Mouse (Mus musculus): ENCODE measurements at regions not wholly inside any gene's neighbourhood (a gene's known extent, or its start where the extent isn't known, plus 50 kb on each side); places are given as distances from the start of the nearest gene placed in this dataset.
"Not testable (repeated sequence)": the region's sequence is repeated elsewhere in the genome, so short reads cannot be mapped to it uniquely, and the experiment has no call there.

DNA sequence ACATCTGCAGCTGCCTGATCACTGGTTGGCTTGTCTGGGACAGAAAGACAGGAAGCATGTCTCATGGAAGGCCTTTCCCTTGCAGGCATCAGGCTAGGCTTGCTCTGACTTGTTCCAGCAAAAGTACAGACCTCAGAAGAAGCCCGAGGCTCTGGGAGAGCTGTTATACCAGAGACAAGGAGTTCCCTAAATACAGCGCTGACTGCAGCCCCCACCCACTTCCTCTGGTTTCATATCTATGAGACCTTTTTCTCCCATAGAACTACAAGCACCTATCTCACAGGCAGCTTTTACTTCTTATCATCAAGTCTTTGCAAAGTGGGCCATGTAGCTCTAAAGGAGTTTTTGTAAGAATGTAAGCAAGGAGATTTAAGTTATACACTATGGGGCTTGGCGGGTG is 312.2 kb upstream of the Vmn1r3 start:
- not testable (repeated sequence) for DNase-seq

DNA sequence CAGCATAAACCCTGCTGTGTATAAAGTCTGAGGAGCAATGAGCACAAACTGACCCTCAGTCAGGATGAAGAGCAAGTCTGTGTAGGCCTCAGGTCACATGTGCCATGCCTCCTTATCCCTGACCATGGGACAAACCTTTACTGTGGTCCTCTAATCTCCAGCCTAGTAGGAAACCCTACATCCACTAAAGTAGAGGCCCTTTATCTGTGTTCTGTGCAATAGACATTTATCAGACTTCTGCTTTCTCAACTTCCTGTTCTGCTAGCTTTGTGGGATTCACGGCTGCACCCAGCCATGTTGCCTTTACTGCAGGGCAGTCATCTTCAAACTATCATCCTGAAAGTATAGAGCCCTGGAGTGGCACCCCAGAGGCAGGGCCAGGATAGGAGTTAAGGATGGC is 310.8 kb upstream of the Vmn1r3 start:
- not testable (repeated sequence) for DNase-seq

DNA sequence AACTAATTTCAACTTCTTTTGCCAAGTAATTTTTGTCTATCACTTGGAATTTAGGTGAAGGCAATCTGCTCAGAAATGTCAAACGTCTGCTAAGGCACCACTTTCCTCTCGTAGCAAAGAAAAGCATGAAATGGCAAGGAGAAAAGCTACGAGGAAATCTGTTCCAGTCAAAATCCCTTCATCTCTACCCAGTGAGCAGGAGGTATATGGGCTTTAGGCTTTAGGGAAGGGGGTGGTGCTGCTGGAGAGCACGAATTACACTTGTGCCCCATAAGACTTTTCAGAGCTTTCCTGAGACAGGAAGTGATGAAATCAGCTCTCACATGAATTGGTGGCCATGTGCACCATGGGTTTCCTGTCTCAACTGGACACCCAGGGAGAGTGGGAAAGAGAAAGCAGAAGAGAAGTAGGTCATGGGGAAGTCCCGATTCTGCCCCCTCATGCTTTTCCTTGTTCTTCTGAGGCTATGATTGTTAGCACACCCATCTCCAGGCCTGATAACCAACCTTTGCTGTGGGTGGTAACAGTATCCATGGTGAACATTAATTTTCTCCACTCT is 309.0 kb upstream of the Vmn1r3 start:
- not testable (repeated sequence) for DNase-seq

DNA sequence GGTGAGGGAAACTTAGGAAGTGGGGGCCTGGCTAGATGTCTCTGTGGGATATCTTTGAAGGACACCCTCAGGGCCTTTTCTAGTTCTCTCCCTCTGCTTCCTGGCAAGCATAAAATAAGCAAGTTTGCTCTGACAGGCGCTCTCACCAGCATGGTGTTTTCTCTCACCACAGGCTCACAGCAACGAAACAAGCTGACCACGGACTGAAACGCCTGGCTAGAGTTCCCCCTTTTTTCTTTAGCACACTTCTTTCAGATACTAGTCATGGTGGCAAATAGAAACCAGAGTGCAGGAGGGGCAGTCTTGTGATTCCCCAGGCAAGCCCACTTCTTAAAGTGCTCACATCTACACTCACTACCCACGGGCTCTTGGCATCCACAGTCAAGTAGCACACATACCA is 305.7 kb upstream of the Vmn1r3 start:
- DNase-seq, result not testable (repeated sequence)

DNA sequence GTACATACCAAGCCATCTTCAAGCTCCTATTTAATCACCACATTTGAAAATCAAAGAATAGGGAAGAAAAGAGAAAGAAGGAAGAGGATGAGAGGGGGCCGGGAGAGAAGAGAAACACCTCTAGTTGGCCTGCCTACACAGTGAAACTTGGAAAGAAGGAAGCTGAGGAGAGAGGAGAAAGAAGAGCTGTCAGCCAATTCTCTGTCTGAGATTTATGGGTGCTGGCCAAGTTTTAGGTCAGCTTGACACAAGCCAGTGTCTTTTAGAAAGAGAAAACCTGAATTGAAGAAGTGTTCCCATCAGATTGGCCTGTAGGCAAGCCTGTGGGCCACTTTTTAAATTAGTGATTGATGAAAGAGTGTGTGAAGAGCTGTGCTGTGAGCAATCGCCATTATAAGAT is 296.9 kb upstream of the Vmn1r3 start:
- no peak for DNase-seq

DNA sequence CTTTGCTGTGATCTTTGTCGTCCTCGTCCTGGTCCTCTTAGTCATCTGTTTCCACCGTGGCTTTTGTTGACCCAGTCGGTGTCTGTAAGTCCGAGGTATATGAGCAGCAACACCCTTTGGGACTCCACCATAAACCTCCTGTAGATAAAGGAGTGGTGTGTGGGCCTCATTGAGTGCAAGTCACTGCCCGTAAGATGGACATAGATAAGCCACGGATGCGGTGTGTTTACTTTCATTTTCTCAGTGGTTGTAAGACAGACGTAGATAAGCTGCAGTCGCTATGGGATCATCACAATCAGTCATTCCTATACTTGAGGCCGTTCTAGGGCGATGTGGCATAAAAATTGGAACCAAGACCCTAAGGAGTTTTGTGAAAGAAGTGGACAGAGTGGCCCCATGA is 271.6 kb upstream of the Vmn1r3 start:
- DNase-seq, result no peak

DNA sequence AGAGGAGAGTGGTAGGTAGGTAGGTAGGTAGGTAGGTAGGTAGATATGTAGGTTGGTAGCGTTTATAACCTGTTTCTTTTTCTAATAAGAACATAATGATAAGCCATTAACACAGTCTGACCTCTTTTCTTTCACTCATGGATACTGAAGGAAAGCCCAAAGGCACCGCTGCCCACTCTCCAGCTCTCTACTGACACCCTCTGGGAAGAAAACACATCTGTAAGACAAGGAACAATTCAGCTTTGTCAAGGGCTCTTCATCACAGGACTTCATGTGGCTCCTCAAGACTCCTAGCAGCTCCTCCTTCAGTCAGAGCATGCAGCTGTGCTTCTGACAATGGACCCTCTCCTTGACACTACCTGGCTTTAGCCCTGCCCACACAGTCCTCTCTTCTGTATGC is 252.2 kb upstream of the Vmn1r3 start:
- not testable (repeated sequence) for DNase-seq

DNA sequence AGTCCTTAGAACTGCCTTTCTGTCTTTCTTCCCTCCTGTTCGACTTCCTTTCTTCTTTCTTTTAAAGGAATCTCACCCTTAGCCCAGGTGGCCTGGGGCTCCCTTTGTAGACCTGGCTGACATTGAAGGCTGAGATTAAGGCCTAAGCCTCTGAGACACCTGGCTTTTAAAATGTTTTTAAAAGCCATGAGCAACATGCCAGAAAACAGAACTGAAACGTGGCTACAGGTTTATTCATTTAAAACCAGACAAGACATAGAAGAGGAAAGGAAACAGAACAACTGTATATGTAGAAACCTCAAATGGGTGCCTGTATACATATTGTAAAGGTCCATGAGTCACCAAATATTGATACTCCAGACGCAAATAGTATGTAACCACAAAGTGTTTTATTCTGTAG is 242.8 kb upstream of the Vmn1r3 start:
- DNase-seq, result no peak

DNA sequence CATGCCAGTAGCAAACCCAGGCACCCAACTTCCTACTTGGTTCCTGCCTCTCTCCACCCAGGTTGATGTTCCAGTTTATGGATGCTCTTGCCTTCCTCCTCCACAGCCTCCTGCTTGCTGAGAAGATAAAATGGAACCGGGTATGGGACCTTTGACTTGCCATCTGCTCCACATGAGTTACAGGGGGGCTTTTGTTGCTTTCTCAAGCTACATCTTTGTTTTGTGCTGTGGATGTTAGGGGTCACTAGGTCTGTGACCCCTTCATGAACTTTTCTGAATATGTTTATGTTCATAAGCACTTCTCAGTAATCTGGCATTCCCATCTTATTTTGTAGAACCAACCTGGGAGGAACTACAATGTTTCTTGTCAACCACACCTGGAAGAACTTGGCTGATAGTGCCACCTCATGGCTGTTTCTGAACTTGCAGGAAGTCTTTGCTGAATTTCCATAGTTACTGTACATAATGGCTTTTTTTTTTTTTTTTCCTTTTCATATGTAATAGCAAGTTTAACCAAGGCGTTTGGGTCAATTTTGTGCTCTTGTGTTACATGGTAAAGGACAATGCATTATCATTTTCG is 234.9 kb upstream of the Vmn1r3 start:
- peak; percentile 7 to 13 for DNase-seq

DNA sequence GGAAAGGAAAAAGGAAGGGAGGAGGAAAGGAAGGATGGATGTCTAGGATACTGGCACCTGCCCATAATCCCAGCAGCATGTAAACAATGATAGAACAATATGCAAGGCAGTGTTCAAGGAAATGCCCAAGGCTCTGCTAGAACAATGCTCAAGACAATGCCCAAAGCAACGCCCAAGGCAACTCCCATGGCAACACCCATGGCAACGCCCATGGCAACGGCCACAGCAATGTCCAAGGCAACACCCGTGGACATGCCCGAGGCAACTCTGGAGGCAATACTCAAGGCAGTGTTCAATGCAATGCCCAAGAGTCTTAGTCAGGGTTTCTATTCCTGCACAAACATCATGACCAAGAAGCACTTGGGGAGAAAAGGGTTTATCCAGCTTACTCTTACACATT is 231.5 kb upstream of the Vmn1r3 start:
- DNase-seq, result no peak

DNA sequence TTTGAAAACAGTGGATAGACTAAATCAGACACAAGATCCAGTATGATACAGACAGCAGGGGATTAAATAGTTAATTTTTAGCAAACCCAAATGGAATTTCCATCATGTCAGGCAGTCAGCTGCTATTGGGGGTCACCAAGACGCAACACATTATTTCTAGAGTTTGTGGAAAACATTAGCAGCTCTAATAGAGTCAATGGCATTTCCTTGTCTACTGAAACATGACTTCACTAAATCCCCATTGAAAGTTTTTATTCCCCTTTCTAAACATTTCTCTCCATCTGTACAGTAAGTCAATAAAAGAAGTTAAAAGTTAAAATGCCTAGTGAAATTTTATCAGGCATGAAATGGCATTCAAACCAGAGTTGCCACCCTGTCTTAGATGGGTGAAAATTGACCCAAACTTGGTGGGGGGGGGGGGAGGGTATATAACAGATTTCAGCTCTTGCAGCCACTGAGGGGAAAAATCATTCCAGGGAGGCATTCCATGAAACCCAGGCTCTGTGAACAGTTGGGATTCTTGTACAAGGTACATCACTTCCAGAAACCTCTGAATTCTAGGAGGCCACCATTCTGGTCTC is 229.4 kb upstream of the Vmn1r3 start:
- DNase-seq, result not testable (repeated sequence)

DNA sequence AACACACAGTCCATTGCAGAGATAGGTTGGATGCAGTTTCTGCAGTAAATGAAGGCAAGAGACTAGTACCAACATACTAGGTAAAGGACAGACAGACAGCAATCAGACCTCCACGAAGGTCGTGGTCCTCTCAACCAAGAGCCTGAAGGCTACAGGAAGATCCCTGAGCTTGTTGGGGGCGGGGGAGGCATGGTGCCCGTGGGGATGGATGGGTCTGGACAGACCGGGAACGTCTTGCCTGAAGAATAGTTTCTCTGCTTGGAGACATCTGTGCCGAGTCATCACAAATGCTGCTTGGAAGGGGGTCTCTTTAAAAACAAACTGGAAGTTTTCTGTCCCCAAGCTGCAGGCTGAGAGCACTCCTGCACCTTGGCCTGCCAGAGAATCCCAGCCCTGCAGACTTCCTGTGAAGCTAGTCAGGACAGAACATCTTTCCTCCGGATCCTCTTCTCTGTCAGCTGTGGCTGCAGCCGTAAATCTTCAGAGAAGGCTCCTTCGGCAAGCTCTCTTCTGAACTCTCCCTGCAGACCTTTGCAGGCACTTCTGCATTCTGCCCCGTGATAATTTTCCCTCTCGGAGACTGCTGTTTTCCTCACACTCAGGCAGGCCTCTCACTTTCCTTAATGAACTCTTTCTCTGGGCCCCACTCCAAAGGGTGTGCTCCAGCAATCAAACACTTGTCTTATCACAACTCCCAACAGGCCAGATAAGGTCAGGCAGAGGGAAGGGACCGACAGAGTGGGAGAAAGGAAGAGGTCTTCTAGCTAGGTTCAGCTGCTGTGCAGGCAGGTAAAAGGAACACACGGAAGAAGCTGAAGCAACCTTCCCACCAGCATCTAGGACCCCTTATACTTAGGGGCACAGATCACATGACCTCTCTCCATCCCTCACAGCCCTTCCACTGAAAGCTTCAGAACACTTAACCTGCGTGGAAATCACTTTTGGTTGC is 228.6 kb upstream of the Vmn1r3 start:
- no peak for DNase-seq

DNA sequence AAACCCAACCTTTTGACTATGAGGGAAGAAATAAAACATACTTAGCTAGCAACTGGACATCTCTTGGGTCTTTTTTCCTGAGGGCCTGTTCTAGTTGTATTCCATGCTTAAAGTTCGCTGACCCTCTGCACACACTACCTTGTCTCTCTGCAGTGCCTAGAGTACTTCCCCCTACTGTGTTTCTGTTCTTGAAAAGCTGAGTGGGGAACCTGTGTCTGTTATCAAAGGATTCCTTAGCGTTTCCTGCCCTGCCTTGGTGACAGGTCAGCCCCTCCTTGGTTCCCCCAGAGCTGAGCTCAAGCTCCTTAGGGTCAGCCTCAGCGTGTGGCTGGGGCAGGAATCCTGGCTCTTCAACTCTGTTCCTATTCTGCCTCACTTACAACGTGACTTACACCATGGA is 227.2 kb upstream of the Vmn1r3 start:
- not testable (repeated sequence) for DNase-seq

DNA sequence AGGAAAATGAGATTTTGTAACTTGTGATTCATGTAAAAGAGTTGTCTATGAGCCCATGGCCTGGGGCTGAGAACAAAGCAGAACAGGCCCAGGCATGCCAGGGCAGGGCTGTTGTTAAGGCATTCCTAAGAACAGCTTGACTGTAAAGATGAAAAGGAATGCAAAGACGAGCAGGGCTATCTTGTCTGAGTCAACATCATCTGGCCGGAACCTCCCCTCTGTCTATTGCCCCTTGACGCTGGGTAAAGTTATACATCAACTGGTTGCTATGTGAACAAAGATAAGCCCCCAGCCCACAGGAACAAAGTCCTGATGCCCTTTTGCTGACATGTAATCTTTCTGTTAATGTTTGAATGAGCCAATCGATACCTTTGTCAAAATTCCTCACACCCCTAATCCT is 217.7 kb upstream of the Vmn1r3 start:
- DNase-seq, result not testable (repeated sequence)

DNA sequence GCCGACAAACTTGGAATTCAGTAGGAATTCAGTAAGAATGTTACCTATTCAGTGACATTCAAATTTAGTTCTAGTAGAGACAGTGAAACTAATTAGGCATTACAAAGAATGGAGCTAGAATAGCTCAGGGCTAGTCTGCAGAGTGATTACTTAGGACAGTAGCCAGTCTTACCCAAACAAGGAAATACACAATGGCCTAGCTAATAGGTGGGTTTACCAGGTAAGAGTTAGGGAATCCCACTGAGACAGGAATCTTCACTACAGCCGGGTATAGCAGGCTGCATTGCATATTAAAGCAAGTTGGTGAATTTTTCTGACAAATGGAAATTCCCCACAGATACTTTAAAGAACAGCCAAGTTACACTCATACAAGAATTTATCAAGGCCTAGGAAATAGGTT is 216.6 kb upstream of the Vmn1r3 start:
- DNase-seq, result not testable (repeated sequence)

DNA sequence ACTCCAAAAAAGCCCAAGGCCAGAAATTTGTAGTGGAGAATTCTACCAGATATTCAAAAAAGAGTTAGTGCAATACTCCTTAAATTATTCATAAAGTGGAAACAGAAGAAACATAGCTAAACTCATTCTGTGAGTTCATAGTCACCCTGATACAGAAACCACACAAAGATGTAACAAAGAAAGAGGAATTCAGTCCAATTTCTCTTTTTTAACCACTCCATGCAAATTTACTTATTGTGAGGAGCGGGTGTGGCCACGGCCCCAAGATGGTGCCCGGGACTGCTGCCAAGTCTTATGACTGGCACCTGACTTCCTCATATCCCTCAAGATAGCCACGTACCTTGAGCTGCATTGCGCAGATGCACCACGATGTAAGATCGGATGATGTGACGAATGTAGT is 206.4 kb upstream of the Vmn1r3 start:
- not testable (repeated sequence) for DNase-seq

DNA sequence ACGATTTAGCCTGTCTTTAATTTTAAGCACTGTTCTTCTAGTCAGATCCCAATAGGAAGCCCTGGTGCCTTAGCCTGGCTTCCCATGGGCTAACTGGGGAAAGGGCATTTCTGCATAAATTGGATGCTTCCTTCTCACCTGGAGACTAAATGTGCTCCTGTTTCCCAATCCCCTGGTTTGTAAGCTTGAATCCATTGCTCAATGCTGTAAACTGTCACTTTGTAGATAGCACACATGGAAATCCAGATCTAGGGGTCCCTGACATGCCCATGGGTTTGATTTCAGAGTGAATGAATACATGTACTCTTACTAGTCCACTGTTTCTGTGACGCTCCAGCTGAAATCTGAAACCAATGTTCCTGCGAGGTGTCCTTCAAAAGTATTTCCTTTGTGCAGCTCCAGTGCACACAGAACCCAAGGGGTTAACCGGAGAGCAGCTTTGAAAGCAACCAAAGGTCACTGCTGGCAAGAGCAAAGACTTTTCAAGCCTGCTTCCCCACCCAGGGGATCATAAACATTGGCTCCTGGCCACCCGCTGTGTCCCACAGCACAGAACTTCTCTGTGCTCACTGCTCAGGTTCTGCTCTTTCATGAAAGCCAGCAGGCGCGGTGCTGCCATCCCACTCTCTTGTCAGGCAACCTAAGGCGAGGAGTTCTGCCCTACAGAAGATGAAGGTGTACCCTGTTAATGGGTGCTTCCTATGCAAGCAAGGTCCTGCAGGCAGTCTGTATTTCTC is 188.0 kb upstream of the Vmn1r3 start:
- not testable (repeated sequence) for DNase-seq

DNA sequence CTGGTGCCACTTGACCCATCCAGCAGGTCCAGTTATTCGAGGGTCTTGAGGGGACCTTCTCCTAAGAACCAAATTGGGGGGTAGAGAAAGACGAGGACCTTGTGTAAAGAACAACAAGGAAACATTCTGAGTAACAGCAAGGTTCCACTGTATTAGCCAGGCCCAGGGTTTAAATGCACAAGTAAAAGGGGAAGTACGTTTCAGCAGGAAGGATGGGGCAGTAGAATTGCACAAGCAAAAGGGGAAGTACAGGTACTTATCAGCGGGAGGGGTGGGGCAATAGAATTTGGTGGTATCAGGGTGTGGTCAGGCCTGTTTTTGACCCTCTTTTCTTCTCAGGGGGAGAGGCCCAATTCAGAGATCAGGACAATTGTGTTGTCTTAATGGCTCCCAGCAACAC is 182.9 kb upstream of the Vmn1r3 start:
- not testable (repeated sequence) for DNase-seq

DNA sequence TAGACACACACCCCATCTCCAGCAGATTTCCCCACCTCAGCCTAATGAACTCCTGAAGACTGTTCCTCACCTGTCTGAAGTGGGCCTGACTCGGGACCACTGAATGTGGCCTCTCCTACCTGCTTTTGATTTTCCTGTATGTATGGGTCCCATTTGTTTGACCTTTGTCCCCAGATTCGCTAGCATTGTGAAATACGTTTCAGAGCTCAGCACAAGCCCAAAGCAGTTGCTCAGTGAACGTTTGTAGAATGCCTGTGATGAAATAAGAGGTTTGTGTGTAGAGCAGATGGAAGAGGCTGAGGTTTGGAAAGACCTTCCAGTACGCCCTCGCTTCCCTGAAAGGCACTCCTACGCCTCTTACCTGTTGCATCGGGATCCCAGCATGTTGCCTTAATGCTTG is 158.3 kb upstream of the Vmn1r3 start:
- not testable (repeated sequence) for DNase-seq

DNA sequence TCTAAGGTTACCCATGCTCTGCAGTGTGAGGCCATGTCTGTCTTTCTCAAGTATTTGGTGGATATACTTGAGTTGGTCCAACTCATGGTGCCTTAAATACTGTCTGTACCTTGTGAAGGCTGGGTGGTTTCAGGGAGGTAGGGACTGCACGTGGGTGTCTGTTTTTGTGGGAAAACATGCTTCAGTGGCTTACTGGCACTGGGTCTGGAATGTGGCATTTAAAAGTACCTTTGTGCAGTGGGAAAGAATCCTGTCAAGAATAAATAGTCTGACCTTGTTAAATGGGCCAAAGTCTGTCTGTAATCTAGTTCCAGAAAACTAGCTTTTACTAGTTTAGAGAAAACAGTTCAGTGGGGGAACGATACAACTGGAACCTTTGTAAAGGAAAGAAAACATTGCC is 157.5 kb upstream of the Vmn1r3 start:
- not testable (repeated sequence) for DNase-seq

DNA sequence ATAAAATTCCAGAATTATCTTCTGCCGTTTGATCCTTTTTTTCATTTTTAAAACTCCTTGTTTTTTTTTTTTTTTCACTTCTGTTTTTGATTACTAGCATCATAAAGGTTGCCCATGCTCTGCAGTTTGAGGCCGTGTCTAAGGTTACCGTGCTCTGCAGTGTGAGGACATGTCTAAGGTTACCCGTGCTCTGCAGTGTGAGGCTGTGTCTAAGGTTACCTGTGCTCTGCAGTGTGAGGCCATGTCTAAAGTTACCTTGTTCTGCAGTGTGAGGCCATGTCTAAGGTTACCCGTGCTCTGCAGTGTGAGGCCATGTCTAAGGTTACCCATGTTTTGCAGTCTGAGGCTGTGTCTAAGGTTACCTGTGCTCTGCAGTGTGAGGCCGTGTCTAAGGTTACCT is 157.0 kb upstream of the Vmn1r3 start:
- DNase-seq, result not testable (repeated sequence)
